Mouse (Mus musculus): ENCODE data around the gene Lrsam1. TPM values are rescaled to one million over a fixed set of nuclear protein-coding genes. Genes with fewer than 3 reads are reported as not detected.

Lrsam1 gene
- polyA plus RNA-seq, 1 experiment from 2014 or later, result 9.7 TPM

Other genes with a start within 250 kb of the Lrsam1 start
- gene Cdk9, start 248.5 kb downstream of the Lrsam1 start, polyA plus RNA-seq (2015; fragmentation: Nextera tagmentation; extraction: Ambion mirVana), result 89.6 and 98.7 TPM in 2 replicates
- gene Sh2d3c, start 240.6 kb downstream of the Lrsam1 start, polyA plus RNA-seq (2015; fragmentation: Nextera tagmentation; extraction: Ambion mirVana), result 40.5 and 41.4 TPM in 2 replicates
- 0.24 and 0.25 TPM in 2 replicates for gene 6330409D20Rik, start 220.6 kb downstream of the Lrsam1 start, polyA plus RNA-seq (2015; fragmentation: Nextera tagmentation; extraction: Ambion mirVana)
- 63.9 and 65.6 TPM in 2 replicates for gene Tor2a, start 204.4 kb downstream of the Lrsam1 start, polyA plus RNA-seq (2015; fragmentation: Nextera tagmentation; extraction: Ambion mirVana)
- gene Ttc16, start 186.0 kb downstream of the Lrsam1 start, polyA plus RNA-seq (2015; fragmentation: Nextera tagmentation; extraction: Ambion mirVana), result 0.43 and 0.69 TPM in 2 replicates
- 4.9 and 5.4 TPM in 2 replicates for gene Ptrh1, start 185.8 kb downstream of the Lrsam1 start, polyA plus RNA-seq (2015; fragmentation: Nextera tagmentation; extraction: Ambion mirVana)
- gene Cfap157, start 177.2 kb downstream of the Lrsam1 start, polyA plus RNA-seq (2015; fragmentation: Nextera tagmentation; extraction: Ambion mirVana), result 1.1 and 1.3 TPM in 2 replicates
- gene Stxbp1, start 114.4 kb downstream of the Lrsam1 start, polyA plus RNA-seq (2015; fragmentation: Nextera tagmentation; extraction: Ambion mirVana), result 21.0 and 22.3 TPM in 2 replicates
- 114 and 117 TPM in 2 replicates for gene Fam129b, start 85.5 kb downstream of the Lrsam1 start, polyA plus RNA-seq (2015; fragmentation: Nextera tagmentation; extraction: Ambion mirVana)
- 164 and 167 TPM in 2 replicates for gene Rpl12, start 55 bp downstream of the Lrsam1 start, polyA plus RNA-seq (2015; fragmentation: Nextera tagmentation; extraction: Ambion mirVana)
- gene Slc2a8, start 20.5 kb upstream of the Lrsam1 start, polyA plus RNA-seq (2015; fragmentation: Nextera tagmentation; extraction: Ambion mirVana), result 20.8 and 22.5 TPM in 2 replicates
- gene Garnl3, start 170.0 kb upstream of the Lrsam1 start, polyA plus RNA-seq (2015; fragmentation: Nextera tagmentation; extraction: Ambion mirVana), result 10.3 and 10.4 TPM in 2 replicates

Measured in lung, embryonic 15.5 days (tissue).